Mouse (Mus musculus) adrenal gland, adult 10 weeks (tissue): ENCODE results near the gene Cacna1i. TPM values are rescaled to one million over a fixed set of nuclear protein-coding genes. Genes with fewer than 3 reads are reported as not detected.

Experiments
- polyA plus RNA-seq: library from polyadenylated mRNA; stranded (reverse); fragments of 350-450 nt; fragmentation: Illumina TruSeq; extraction: RNeasy Lipid Tissue Mini Kit (QIAGEN cat#74804); gene quantifications from one replicate; pipeline ENCODE4 v1.2.3, GENCODE M21; 2014; ENCODE audit warnings: low read depth, low replicate concordance

The Cacna1i gene
- polyA plus RNA-seq, result 0.06 TPM

GRCm38 (mm10) chr15:80286851-80287415 lies at the start of gene Cacna1i:
Cacna1i (plus strand) TSS chr15:80287238.

DNA sequence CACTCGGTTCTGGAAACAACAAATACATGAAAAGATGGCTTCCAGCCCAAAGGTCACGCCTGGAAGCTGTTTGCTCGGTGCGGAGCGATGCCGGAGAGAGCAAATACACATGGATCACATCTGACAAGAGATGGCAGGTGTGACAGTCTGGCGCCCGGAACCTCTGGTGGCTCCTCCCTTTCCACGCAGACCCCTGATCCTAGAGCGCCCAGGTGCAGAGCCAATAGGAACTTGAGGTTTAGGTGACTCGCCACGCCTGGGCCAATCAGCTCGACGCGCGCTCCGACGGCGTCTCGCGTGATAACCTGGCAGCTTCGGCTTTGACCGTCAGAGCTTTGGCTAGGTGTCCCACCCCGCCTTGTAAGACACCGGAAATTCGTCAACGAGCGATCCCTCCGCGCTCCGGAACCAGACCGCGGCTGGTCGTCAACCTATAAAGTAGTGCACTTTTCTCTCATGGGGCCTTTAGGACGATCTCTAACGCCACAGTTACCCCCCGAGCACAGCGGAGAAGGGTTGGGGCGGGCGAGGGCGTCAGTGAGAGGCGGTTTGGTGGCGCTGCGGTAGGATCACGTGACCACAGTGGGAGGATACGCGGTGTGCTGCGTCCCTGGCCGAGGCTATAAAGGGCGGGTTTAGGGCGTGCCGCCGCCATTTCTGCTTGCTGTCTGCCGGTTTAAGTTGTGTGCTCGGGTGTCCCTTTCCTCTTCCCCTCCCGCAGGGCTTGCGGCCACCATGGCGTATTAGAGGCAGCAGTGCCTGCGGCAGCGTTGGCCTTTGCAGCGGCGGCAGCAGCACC lies 32.0 kb upstream of the Cacna1i start, which contains the start of gene Atf4:
Atf4 (plus strand) TSS at position 338 of the 799 bp plus-strand sequence.

GRCm38 (mm10) chr15:80263610-80264575 lies 23.1 kb upstream of the Cacna1i start, which contains the start of gene Rps19bp1:
Rps19bp1 (minus strand) TSS chr15:80264315.

Other genes with a start within 250 kb of the Cacna1i start
- 1.2 TPM for gene Syngr1, start 195.9 kb upstream of the Cacna1i start, polyA plus RNA-seq
- gene Rpl3, start 195.4 kb upstream of the Cacna1i start, polyA plus RNA-seq, result 142 TPM
- gene Tab1, start 154.1 kb upstream of the Cacna1i start, polyA plus RNA-seq, result 0.47 TPM
- 5.5 TPM for gene Mgat3, start 113.5 kb upstream of the Cacna1i start, polyA plus RNA-seq
- gene Mief1, start 53.2 kb upstream of the Cacna1i start, polyA plus RNA-seq, result 26.4 TPM
- gene AC140267.1, start 51.4 kb upstream of the Cacna1i start, polyA plus RNA-seq, result not detected
- gene Atf4, start 32.1 kb upstream of the Cacna1i start, polyA plus RNA-seq, result 98.2 TPM
- gene Rps19bp1, start 22.9 kb upstream of the Cacna1i start, polyA plus RNA-seq, result 3.7 TPM